Mouse (Mus musculus) bone marrow macrophage, adult 2 months (primary cell): ENCODE data around the gene Pdia3.

Source experiments
- CTCF ChIP-seq: IDR thresholded peaks from 2 replicates; pipeline ENCODE4 v1.5.1; 2012; ENCODE audit warnings: low read depth, mild to moderate bottlenecking, low read length, moderate library complexity
- POLR2A ChIP-seq: IDR thresholded peaks from 2 replicates; pipeline ENCODE4 v1.6.1; 2012; ENCODE audit warnings: mild to moderate bottlenecking, low read depth, low read length, borderline replicate concordance

GRCm38 (mm10) chr2:121370921-121371320 lies 42.7 kb upstream of the Pdia3 start:
- TF ChIP-seq CTCF (no peak), POLR2A (no peak)
